Mouse (Mus musculus): Measurements from ENCODE around the gene Suds3. TPM values are rescaled to one million over a fixed set of nuclear protein-coding genes. Genes with fewer than 3 reads are reported as not detected.

The Suds3 gene
- polyA plus RNA-seq, 1 experiment = 69.9 TPM

DNA sequence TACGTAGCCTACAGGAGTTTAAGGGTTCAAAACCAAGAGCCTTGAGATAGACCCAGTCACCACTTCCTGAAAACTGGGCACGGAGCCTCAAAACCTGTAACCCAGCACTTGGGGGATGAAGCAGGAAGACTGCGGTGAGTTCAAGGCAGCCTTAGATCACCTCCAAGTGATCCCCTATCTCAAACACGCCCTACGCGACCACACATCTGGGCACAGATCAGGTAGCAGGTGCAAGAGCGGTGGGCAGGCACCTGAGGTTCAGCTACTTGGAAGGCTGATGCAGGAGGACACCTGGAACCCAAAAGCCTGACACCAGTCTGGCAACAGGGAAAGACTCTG lies 4.2 kb downstream of the Suds3 start:
- DNase-seq (ENCODE audit: low spot score) = no peak

DNA sequence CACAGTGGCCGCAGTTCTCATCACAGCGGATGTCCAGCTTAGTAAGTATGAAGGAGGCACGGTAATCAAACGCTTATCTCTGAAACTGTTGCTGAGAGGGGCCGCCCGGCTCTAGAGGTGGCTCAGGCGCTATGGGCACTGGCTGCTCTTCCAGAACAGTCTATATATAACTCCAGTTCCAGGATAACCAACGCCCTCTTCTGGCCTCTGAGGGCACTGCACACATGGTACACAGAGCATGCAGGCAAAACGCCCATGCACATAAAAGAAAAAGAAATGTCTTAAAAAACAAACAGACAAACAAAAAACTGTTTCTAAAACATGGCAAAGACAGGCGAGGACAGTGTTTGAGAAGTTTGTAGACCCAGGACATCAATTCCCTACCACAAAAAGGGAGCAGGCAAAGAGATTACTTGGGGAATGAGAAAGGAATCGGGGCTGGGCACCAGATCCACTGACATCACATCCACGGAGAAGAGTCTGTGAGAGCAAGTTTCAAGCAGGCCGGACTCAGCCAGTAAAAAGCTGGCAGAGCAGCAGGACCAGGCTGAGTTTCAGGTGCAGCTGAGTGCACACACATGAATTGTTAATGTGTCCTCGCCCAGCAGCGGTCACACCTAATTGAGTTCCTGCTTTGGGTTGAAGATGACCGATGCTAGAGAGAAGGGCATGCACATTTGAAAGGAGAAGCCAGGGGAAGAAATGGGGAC lies 4.7 kb downstream of the Suds3 start:
- DNase-seq (ENCODE audit: low spot score) = no peak

- no peak for DNase-seq (ENCODE audit: low spot score)
Observed at GRCm38 (mm10) chr5:117109522-117109921, 6.4 kb downstream of the Suds3 start.

DNA sequence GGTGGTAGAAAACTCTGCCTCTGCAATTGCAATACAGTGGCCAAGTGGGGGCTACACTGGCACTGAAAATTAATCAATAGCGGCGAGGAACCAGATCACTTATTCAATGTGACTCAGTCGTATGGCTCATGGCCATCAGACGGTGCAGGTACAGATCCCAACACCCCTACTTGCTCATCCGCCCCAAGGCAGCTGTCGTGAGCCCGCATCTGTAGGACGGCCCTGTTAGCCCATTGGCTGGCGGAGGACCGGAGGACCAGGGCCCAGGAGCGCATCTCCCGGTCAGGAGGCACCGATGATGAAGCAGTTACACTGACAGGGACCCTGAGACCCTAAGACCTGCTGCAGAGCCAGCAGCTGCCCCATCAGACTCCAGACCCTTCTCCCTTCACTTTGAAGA lies 7.2 kb downstream of the Suds3 start:
- no peak for DNase-seq (ENCODE audit: low spot score)

- no peak for DNase-seq (ENCODE audit: low spot score)
Observed at GRCm38 (mm10) chr5:117108292-117108691, 7.6 kb downstream of the Suds3 start.

- no peak for DNase-seq (ENCODE audit: low spot score)
Observed at GRCm38 (mm10) chr5:117105761-117106160, 10.2 kb downstream of the Suds3 start.

- DNase-seq (ENCODE audit: low spot score) = no peak
Observed at GRCm38 (mm10) chr5:117104329-117104728, 11.6 kb downstream of the Suds3 start.

GRCm38 (mm10) chr5:117103194-117103929 lies 12.6 kb downstream of the Suds3 start:
- DNase-seq (ENCODE audit: low spot score) = no peak

DNA sequence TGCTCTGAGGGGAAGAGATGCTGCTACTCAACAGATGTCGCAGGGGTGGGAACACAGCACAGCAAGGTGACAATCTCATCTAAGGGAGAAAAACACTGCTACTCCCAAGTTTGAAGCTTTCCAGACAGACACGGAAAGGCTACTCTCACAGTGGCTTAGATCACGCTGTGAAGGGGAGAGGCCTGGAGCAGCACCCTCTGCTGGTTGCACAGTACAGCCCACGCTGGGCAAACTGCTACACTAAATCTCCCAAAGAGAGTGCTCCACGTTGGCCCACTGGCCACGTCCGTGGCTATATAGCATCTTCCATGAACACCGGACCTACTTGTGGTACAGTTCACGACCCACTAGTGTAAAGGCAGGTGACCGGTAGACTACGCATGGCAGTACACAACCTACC lies 16.2 kb downstream of the Suds3 start:
- no peak for DNase-seq (ENCODE audit: low spot score)

GRCm38 (mm10) chr5:117099008-117099407 lies 16.9 kb downstream of the Suds3 start:
- no peak for DNase-seq (ENCODE audit: low spot score)

DNA sequence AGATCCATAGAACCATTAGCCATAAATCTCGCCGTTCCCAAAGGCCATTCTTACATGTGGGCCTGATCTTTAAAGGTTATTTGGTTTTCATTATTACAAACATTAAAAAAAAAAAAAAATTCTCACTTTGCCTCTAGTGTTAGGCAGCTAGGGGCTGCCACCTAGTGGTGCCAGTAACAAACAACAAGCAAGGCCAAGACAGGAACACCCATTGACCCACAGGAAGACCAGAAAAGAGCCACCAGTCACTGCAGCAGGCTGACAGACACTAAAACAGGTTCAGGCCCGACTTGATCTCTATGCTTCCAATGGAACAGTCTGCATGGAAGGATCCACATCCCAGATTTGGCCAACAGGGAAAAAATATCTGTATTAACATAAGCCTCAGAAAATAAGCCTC lies 19.2 kb downstream of the Suds3 start:
- no peak for DNase-seq (ENCODE audit: low spot score)

- no peak for DNase-seq (ENCODE audit: low spot score)
Observed at GRCm38 (mm10) chr5:117094431-117094830, 21.5 kb downstream of the Suds3 start.

DNA sequence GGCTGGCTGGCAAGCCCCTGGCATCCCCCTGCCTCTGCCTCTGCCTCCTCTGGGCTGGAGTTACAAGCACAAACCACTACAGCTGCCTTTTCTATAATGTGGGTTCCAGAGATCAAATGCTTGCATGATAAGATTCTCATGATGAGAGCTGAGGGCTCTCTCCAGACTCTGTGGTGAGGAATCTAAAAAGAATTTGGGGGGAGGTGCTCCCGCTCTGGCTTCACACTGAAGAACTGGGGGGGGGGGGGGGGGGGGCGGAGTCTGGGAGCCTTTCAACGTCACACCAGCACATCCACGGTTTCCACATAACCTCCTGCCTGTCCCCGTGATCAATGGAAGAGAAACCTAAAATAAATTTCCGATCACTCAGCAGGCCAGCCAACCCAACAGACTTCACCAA lies 26.1 kb downstream of the Suds3 start:
- DNase-seq (ENCODE audit: low spot score) = no peak

DNA sequence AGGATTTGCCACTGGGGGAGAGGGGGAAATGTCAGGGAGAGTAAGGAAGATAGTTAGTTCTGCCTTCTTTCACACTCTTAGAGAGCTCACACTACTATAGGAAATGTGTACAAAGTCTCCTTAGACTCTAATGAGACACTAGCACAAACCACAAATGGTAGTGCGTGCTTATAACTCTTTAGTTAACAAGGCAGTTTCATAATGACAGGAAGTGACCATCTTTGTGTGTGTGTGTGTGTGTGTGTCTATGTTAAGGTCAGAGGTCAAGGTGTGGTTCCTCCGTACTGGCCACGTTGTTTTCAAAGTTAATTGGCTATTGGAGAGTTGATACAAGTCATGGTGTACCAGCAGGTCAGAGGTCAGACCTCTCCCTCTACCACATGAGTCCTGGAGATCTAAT lies 26.8 kb downstream of the Suds3 start:
- no peak for DNase-seq (ENCODE audit: low spot score)

- DNase-seq (ENCODE audit: low spot score) = no peak
Observed at GRCm38 (mm10) chr5:117087718-117088117, 28.2 kb downstream of the Suds3 start.

DNA sequence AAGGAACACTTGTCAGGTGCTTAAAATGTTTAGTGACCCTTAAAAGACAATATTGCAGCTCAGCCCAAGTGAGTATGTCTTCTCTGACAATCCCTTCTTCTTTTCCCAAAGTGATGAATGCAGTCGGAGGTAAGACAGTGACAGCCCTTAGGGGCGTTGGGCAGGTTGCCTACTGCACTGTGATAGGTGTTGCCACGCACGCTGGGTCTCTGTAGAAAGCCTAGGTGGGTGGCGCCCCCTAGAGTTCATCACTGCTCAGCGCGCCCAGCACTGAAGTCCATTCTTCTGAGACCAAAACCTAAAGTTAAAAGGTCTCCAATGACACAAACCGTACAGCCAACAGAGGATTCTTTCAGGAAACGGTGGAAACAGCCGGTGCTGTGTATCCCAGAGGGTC lies 46.4 kb downstream of the Suds3 start:
- no peak for DNase-seq (ENCODE audit: low spot score)

- no peak for DNase-seq (ENCODE audit: low spot score)
Observed at GRCm38 (mm10) chr5:117068808-117069497, 47.0 kb downstream of the Suds3 start.

DNA sequence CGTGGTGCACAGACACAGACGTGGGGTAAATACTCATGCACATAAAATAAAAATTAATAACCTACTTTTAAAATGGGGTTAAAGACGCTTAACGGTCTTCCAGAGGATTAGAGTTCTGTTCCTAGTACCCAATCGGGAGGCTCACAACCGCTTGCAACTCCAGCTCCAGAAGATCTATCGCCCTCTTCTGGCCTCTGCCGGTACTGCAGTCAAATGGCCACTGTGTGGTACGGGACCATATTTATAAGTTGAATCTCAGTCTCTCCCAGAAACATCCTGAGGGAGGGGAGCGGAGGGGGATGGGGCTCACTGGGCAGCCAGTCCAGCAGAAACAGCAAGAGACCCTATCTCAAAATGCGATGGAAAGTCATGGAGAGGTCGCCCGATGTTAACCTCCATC lies 47.7 kb downstream of the Suds3 start:
- DNase-seq (ENCODE audit: low spot score) = no peak

- no peak for DNase-seq (ENCODE audit: low spot score)
Observed at GRCm38 (mm10) chr5:117061251-117061650, 54.7 kb downstream of the Suds3 start.

DNA sequence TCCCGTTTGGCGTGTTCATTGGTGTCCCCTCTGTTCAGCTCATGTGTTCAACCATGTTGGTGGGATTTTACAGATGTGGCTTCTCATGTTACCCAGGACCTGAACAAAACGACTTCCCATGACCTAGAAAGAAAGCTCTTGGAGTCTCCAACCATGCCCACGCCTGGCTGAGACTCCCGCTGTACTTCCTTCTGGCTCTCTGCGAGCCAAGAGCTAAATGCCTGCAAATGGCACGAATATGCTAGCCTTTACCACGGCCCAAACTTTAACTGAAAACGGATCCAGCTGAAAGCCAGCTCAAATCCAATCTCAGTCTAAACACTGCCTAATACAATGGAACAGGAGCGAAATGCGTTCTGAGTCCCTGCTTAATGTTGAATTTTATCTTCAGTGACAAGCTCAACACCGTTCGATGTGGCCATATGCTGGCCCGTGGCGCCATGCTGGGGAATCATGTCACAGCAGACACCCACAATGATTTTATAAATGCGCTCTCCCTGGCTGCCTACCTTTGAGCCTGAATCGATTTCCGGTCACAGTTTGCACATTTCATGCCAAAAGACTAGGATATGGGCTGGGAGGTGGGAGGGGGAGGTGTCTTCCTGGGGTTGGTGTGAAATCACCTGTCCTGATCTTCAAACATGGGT lies 55.3 kb downstream of the Suds3 start:
- no peak for DNase-seq (ENCODE audit: low spot score)

GRCm38 (mm10) chr5:117049940-117050339 lies 66.0 kb downstream of the Suds3 start:
- DNase-seq (ENCODE audit: low spot score) = no peak

DNA sequence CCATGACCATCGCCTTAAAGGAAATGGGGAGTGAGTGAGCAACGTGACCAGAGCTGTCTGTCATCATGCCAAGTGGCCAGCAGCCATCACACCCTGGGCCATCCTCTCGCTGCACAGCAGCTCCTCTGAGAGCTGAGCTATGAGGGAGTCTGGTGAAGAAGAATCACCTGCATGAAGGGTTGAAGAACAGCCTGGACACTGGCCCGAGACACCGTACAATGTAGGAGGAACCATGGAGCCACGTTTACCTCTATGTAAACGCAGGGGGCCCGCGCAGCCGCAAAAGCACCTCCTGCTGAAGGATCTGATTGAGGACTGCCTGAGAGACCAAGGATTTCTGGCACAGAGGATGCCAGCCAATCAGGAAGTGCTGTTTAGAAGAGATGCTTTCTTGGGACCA lies 70.8 kb downstream of the Suds3 start:
- no peak for DNase-seq (ENCODE audit: low spot score)

DNA sequence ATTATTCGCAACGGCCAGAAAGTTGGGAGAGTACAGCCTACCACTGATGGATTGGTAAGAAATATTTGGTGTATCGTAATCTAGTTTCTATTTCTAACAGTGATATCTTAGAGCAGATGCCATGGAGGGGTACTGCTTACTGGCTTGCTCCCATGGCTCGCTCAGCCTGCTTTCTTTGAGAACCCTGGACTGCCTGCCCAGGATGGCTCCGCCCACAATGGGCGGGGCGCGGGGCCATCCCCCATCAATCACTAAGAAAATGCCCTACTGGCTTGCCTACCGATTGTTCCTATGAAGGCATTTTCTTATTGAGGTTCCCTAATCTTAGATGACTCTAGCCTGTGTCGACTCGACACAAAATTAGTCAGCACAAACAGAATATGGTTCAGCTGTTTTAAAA lies 73.3 kb downstream of the Suds3 start:
- DNase-seq (ENCODE audit: low spot score) = no peak

Measured in urinary bladder, adult 2 months (tissue).